Mouse (Mus musculus) frontal cortex, postnatal 10 days (tissue): Measurements from ENCODE around the gene St6galnac3.

Experiments
- DNase-seq, 2 experiments: peaks; one replicate each; pipeline ENCODE4 v3.0.0; 2022; ENCODE audit warnings: low spot score in 2 of 2, mixed read lengths in 1 of 2

The St6galnac3 gene

DNA sequence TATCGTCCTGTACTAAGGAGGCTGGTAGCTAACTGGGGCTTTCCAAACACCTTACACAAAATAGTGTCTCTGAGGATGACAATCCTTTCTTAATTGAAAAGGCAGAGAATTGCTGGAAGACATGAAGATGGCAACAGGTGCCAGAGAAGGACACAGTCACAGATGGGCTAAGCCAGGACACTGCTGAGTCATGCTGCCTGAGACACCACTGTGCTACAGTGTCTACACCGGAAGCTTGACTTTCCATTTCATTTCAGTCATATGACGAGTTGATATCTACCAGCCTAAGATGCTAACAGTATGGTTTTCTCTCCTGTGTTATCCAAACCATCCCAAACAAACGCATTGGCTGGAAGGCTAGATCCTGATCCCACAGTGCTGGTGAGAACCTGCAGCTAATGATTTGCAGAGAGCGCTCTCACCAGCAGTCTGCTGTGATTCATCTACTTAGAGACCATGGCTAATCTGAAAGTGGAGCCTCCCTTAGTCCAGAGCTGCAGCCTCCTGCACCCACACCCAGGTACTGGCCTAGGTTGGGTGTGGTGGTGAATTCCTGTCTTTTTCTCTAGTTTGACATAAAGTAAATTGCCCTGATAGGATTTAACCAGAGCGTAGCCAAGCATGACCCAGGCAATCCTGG is 433.4 kb downstream of the St6galnac3 start:
- DNase-seq = no peak

DNA sequence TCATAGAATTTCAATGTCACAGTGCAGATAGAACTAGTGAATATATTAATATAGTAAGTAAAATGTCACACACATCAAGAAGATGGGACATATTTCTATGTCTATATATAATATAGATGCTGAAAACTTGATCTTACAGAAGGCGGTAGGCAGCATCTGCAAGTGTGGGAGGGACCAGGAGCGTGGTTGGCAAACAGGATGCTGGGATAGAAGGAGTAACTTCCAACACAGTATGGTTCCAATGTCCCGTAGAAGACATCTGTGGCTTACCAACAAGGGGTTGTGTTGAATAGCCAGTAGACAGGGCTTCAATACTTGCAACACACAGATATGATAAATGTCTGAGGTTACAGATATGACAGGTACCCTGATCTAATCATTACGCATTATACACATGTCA is 435.0 kb downstream of the St6galnac3 start:
- no peak for DNase-seq

DNA sequence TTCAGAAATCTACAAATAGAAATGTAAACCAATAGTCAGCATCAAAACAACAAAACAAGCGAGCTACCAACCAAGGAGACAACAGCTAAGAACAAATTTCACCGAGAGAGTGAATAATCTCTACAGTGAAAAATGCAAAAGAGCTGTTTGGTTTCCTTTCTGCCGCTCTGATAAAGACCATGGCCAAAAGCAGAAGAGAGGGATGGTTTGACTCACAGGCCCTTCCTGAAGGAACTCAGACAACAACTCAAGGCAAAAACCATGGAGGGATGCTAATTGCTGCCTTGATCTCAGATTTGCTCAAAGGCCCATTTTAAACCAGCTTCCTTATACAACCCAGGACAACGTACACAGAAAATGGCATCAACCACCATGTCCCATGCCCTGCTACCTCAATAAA is 437.4 kb downstream of the St6galnac3 start:
- DNase-seq = no peak

DNA sequence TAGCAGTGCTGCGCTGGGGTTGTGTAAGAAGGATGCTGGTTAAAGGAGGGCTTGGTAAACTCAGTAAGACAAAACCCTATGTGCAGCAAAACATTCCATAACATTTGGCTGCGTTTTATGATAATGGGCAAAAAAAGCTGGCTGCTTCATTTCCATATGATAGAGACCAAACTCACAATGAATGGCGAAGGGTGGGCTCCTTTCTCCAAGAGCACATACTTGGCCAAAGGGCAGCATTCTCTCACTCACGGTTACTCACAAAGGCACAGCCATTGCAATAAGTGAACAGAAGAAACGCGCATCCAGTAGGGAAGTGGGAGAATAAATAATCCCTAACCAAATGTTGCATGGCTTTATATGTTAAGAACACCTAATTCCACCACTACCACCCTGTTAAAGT is 437.9 kb downstream of the St6galnac3 start:
- no peak for DNase-seq

DNA sequence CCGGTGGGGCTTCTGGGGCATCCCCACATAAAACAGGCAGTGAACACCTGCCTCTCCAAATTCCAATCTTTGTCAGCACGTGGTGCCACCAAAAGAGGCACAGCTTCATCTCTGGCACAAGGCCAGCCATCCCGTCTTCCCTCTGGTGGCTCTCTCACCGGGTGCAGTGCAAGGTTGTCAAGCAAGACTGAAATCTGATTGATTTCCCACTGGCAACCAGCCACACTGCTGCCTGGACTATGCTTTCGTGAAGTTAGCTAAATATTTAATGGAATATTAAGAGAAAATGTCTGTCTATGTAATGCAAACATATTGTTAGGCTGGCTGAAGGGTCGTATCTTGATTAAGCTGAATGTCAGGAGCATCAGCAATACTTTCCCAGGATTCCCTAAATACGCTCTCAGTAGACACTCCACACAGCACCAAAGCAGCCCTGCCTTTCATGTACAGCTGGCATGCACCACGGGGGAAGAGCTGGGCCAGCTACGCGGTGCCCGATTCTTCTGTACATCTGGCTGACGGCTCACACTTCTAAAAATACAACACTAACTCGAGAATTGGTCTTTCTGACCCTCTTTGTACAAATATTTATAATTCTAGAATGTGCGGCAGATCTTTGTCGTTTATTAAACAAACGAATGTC is 442.7 kb downstream of the St6galnac3 start:
- no peak for DNase-seq

DNA sequence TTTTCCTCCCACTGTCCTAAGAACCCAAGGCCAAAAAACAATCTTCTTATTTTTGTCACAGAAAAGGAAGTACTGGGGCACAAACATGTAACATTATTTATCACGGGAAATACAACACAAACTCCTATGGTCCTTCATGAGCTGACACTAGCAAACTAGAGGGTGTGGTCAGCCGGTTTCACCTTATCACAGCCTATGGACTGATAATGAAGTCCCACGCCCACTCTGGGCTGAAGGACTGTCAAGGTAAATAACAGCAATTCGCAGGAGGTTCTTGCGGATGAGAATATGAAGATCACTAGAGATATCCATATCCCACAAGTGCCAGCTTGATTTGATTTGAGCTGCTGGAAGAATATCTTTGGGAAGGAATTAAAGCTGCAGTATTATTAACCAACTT is 446.7 kb downstream of the St6galnac3 start:
- no peak for DNase-seq

DNA sequence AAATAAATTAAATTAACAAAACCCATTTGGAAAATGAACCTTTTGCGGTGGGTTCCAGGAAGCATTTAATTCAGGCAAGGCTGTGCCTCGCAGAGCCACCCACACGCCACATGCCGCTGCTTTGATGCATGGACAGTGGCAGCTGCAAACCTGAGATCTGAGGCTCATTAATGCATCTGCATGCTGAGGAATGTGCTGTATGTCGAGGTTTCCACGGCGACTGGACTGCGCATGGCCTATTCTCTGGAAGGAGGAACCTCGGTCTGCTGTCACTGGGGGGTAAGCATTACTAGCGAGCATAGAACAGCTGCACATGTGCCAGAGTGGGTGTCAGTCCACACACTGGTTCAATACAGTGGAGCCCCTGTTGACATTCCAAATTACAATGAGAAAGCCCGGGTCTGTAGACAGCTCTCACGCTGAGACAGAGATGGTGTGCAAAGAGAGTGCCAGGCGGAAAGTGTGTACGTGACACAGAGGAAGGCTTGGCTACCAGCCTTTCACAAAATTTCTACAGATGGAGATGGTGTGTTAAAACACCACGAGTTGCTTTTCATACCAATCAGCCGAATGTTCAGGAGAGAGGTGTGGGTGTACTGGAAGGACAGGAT is 447.5 kb downstream of the St6galnac3 start:
- peak in 1 of 2 experiments; percentile 29 for DNase-seq

DNA sequence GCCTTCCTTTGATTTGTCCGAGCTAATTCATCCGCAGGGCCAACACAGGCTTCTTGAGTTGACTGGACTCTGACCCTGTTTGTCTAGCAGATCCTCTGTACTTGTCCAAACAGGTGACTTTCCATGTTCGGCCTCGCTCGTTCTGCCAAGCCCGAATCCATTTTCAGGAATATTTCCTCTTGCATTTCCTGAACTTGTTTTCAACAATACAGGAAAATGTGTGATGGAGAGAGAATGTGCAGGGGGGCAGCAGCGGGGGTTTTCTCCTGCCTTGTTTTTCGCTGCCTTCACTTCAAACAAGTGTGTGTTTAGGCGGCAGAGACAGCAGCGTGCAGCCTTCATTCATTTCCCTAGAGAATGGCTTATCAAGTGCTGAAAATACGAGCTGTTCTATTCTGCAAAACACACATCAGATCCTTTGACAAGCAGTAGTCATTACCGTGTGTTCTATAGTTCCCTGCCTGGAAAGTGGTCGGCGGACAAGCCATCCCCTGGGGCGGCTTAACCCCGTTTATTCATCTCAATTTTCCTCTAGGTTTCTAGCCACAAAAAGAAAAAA is 448.1 kb downstream of the St6galnac3 start:
- no peak for DNase-seq

DNA sequence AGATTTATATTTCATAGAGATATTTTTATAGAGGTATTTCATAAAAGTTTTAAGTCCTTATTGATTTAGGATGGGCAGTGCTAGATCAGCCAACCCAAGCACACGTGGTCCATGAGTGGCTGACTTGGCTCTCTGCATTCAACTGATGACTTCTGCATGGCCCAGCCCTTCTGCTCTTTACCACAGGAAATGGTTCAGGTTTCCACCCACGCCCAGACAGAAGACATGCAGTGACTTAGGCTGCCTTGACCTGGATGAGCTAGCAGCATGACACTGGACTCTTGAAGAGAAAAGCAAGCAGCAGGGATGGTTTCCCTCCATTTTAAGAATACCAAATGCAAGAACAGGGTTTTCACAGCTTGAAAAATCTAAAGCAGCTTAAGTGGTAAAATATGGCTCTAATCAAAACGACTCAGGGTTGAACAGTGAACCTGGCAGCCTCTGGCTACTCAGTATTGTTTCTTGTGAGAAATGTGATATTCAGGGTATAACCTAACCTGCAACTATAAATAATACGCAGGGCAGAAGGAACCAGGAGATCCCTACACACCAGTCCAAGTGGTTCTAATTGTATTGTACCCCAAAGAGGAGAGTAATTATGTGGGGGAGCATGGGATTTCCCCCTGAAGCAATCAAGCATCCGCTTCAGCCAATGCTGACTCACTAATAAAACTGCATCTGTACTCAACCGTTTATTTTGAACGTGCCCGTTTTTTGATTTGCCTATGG is 448.7 kb downstream of the St6galnac3 start:
- no peak for DNase-seq

DNA sequence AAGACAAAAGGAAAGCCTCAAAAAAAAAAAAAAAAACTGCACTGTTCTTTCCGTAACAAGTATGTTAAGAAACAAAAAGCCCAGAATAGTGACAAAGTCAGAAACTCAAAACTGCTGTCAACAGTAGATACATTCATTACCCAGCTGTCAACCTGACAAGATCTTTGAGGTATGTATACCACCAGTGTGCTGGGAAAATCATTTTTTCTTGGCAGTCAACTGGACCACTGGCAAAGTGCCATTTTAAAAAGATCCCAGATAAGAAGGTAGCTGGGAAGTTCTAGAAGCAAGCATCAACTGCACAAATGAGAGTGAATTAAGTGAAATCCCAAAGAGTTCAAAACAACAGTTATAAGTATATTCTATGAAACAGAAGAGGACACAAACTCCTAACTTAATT is 452.7 kb downstream of the St6galnac3 start:
- DNase-seq = no peak

DNA sequence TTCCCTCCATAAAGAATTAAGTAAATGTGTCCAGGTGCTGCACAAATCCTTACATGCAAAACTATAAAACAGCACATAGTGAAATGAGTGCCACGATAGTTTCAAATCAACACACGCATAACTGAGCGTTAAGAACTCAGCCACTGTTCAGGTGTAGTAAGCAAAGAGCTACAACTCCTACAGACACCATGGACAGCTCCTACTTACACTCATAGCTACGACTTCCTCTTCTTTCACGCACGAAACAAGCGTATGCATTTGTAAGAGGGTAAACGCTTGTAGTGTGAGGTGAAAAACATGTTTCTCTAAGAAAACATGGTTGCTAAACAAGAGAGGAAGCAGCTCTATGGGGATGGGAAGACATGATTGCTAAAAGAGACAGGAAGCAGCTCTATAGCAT is 457.6 kb downstream of the St6galnac3 start:
- DNase-seq = no peak

DNA sequence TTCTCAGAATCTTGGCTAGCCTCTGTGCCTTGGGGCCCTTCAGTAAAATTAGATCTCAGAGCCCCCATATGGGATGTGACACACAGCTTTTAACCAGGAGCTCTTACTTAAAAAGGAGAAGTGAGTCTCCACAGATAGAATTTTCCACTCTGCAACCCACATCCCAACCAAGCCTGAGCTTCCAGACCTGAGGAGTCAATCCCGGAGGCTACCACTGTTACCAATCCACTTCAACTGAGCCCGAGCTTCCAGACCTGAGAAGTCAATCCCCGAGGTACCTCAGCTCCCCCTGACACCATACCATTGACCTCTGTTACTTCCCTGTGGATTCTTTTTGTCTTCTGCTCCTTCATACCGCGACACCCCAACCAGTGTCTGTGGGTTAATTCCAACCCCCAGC is 463.0 kb downstream of the St6galnac3 start:
- no peak for DNase-seq

DNA sequence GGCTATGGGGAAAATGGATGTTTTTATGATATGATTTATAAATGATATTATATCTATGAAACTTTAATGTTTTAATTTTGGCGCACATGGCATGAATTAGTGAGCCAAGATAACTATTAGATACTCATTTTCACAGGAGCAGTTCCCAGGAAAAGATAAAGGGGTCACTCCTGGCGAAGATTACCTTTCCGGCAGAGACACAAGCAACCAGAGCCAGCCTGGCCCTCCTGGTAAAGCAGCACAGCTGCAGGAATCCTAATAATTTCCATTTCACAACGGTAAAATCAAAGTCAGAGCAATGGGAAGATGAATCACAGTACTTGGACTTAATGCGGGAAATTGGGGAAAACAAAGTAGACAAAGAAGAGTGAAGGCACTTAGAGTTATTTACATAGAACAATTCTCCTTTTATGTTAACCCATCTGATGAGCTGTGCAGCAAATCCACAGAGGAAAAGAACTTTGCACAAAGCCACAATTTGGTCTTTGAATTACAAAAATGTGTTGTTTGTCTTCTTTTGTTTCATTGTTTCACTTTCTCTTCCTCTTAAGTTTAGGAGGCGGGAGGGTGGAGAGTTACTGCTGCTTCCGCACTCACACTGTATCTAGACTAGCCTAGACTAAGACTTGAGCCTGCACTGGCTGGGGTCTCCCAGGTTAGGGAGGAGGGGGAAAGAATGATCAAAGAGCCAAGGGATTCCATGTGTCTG is 464.6 kb downstream of the St6galnac3 start:
- no peak for DNase-seq

DNA sequence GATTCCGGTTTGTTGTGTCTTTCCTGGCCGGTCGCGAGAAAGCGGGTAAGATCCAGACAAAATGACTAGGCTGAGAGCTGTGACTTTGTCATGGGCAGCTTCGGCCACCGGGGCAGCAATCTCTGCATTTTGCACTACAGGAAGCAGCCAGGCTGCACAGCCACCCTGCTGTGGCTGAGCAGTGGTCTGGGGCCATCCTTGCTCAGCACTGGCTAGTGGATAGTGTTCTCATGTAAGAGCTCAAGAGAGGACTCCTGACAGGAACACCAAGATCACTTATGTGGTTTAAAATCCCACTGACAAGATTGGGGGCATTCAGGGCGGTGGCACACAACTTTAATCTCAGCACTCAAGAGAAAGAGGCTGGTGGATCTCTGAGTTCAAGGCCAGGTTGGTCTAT is 469.1 kb downstream of the St6galnac3 start:
- no peak for DNase-seq

DNA sequence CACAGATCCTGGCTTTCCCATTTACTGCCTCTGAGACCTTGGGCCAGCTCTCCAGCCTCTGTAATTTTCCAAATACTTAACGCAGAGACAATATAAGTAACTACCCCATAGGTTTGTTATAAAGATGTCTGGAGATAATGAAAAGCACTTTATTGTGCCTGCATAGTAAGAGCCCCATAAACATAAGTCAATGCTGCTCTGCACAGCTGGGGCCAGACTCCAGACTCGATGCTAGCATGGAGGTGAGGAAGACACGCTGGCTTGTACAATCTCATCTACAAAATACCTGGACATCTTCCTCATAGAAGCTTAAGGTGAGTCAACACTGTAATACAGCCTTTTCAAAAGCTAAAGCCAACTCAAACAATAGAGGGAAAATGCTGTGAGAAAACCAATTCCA is 473.3 kb downstream of the St6galnac3 start:
- DNase-seq = no peak

DNA sequence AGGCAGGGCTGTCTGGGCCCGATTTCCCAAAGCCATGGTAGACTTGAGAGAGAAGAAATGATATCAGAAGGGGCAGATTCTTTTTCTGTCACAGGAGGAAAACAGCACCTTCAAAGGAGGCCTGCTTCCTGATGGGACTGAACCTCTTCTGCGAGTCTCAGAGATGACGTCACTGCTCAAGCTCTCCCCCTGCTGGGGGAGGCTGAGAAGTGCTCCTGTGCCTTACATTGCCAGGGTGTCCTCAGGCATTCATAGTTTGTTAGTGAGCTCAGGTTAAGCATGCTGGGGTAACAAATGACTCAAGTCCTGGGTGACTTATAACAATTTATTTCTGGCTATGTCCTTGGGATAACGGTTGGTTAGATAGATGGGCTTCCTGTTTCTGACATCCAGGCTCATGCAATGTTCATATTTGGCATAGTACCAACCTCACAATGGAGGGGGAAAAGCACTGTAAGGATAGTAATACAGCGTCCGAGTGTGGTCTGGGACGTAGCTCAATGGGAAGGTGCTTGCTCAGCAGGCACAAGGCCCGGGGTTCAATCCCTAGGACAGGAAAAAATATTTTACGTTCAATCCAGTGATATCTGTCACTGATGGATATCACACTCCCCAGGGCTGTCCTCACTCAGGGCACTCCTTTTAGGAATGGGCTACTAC is 474.2 kb downstream of the St6galnac3 start:
- DNase-seq = peak; percentile 47 to 61

DNA sequence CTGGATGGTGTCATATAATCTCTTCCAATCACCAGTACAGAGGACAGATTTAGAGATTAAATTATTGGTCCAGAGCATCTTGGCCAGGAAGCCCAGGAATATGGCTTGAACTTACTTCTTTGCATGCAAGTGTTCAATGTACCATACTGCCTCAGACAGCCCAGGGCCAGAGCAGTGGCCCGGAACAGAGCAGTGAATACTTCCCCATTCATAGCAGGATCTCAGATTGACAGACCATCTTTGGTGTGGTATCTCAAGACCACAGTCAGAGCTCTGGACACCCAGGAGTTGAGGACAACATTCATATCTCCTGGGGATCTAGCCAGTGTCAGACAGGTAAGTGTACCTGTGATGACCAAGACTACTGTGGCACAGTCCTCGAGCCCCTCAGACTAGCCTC is 476.1 kb downstream of the St6galnac3 start:
- no peak for DNase-seq

DNA sequence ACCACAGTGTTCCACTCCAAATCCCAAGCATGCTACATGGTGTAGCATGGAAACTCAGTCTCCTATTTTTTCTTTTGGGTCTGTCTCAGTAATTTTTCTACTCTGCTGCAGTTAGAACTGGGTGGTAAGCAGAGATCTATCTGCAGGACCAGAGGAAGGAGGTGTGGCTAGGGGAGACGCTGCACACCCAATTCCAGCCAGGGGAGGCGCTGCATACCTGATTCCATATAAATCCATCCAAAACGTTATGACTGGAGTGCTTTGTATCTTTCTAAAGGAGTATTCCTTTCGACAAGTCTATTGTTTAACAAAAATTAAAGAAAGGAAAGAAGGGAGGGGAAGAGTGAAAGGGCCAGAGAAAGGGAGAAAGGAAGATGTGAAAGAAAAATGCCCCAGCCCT is 476.9 kb downstream of the St6galnac3 start:
- no peak for DNase-seq

DNA sequence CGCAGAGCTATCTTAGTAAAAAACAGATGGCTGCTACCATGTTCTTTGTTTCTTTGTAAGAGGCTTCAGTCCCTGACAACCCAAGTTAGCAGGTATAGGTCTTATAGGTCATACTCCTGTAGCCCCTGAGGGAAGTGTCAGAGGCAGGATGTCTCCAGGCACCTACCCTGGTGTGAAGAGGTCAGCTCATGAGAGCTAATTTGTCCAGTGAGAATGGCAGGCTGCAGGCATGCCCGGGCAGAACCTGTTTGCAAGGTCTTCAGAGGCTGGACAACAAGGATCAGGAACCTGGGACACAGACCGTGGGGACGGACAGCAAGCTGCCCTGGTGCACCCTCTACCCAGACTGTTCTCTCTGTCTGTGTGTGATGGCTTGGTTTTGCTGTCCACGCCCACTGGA is 482.4 kb downstream of the St6galnac3 start:
- no peak for DNase-seq

DNA sequence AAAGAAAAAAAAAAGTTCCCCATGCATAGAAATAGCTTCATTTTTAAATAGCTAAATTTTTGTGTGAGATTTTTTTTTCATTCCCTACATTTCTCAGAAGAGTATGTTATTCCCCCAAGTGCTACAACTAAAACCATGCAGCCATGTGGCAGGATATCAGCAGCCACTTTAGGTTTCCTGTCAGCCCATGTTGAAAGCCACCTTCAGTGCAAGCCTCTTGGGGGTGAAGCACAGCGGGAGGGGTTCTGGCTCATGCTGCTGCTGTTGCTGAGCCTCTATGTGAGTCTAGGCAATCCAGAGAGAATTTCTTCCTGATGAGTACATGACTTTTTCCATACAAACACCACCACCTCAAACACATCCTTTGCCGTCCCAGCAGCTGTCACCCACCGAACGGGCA is 483.8 kb downstream of the St6galnac3 start:
- DNase-seq = no peak

DNA sequence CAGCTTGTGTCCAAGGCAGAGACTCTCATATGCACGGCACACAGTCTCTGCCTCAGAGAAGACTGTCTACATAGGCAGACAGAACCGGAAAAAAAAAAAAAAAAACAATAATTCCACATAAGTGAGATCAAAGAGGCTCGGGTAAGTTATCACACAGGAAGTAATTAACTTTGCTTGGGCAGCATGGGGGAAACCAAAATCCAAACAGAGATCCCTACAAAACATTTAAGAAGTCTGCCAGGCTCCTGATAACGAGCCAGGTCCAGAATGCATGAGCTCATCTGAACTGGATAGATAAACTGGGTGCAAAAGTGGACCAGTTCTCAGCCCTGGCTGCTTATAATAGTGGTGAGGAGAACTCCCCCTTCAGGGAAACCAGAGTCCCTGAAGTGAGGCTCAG is 484.6 kb downstream of the St6galnac3 start:
- no peak for DNase-seq
